Mouse (Mus musculus) forebrain, embryonic 10.5 days (tissue): ENCODE measurements around the gene Shank1. TPM values are rescaled to one million over a fixed set of nuclear protein-coding genes. Genes with fewer than 3 reads are reported as not detected.
"Not testable (repeated sequence)": the region's sequence is repeated elsewhere in the genome, so short reads cannot be mapped to it uniquely, and the experiment has no call there.

Experiments
- DNase-seq: peaks from one replicate; pipeline ENCODE4 v3.0.0-alpha.2; 2017; ENCODE audit warnings: low spot score; ENCODE audit errors: extremely low spot score
- H3K27ac ChIP-seq: fragments of 300-500 bp; sonication (generic); 2 replicates; pipeline ENCODE4 v1.5.1; 2016; ENCODE audit warnings: mild to moderate bottlenecking
- H3K27me3 ChIP-seq: fragments of 300-500 bp; sonication (generic); 2 replicates; pipeline ENCODE4 v1.6.1; 2016; ENCODE audit warnings: mild to moderate bottlenecking; ENCODE audit not compliant: poor library complexity, severe bottlenecking
- H3K36me3 ChIP-seq: fragments of 300-500 bp; sonication (generic); replicated peaks from 2 replicates; pipeline ENCODE4 v1.6.1; 2016; ENCODE audit warnings: mild to moderate bottlenecking, moderate library complexity
- H3K4me1 ChIP-seq: fragments of 300-500 bp; sonication (generic); 2 replicates; pipeline ENCODE4 v1.6.1; 2016
- H3K4me3 ChIP-seq: fragments of 300-500 bp; sonication (generic); 2 replicates; pipeline ENCODE4 v1.5.1; 2016; ENCODE audit warnings: mild to moderate bottlenecking, moderate library complexity
- H3K9me3 ChIP-seq: fragments of 300-500 bp; sonication (generic); 2 replicates; pipeline ENCODE4 v1.6.1; 2016; ENCODE audit warnings: mild to moderate bottlenecking, moderate library complexity
- WGBS: fragments of 180-500 bp; shearing (Covaris S2); methylation state at CpG from one replicate; pipeline ENCODE4 v1.1.7; 2016; 5-methylcytosine and 5-hydroxymethylcytosine counted together
- polyA plus RNA-seq: library from polyadenylated mRNA; unstranded; fragments of >200 nt; fragmentation: Nextera tagmentation; extraction: Ambion mirVana; gene quantifications from 2 replicates; pipeline ENCODE4 v1.2.1, GENCODE M21; 2016

The Shank1 gene
- polyA plus RNA-seq, 1 experiment from 2014 or later, result 1.4 TPM

DNA sequence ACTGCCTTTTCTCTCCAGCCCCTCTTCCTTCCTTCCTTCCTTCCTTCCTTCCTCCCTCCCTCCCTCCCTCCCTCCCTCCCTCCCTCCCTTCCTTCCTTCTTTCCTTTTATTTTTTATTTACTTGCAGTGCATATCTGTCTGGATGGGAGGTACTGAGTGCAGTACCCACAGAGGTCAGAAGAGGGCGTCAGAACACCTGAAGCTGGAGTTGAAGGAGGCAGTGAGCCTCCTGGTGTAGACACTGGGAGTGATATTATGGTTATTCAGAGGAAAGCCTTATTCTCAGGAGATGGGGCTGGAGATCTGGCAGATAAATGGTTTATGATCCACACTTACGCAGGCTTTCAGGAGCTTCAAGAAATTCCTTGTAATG, 32.8 kb upstream of the Shank1 start:
- H3K9me3 ChIP-seq, result no peaks in the 10 kb centered on the region; the same call in 1 of the 2 replicates

GRCm38 (mm10) chr7:44280959-44281358, 29.1 kb upstream of the Shank1 start:
- Histone ChIP-seq H3K9me3 (no peaks in the 10 kb centered on the region; the same call in 1 of the 2 replicates), H3K4me1 (no peaks in the 10 kb centered on the region), H3K4me3 (no peak overlapping the region), H3K27ac (no peak overlapping the region), H3K36me3 (no peaks in the 10 kb centered on the region), H3K27me3 (no peaks in the 10 kb centered on the region)
- no peak for DNase-seq
- WGBS, result 75% methylated on average over 1 of the region's 1 CpGs

More for the DNA sequence above, 32.8 kb upstream of the Shank1 start:
- Histone ChIP-seq H3K4me1 (peaks cover 7% of the 10 kb centered on the region), H3K36me3 (no peaks in the 10 kb centered on the region), H3K27ac (no peak overlapping the region), H3K4me3 (no peak overlapping the region), H3K27me3 (peaks cover 27% of the 10 kb centered on the region)
- DNase-seq, result no peak
- WGBS, result 46% methylated on average over 2 of the region's 2 CpGs

- 83% methylated on average over 7 of the region's 7 CpGs for WGBS
- Histone ChIP-seq H3K4me1 (no peaks in the 10 kb centered on the region), H3K4me3 (no peak overlapping the region), H3K9me3 (no peaks in the 10 kb centered on the region), H3K27ac (no peak overlapping the region), H3K27me3 (no peaks in the 10 kb centered on the region), H3K36me3 (no peaks in the 10 kb centered on the region)
- no peak for DNase-seq
Measured at GRCm38 (mm10) chr7:44281586-44281985, 28.5 kb upstream of the Shank1 start.

GRCm38 (mm10) chr7:44287760-44288159, 22.3 kb upstream of the Shank1 start:
- WGBS, result 72% methylated on average over 7 of the region's 7 CpGs
- Histone ChIP-seq H3K27ac (no peak overlapping the region), H3K27me3 (no peaks in the 10 kb centered on the region), H3K4me3 (no peak overlapping the region), H3K36me3 (no peaks in the 10 kb centered on the region), H3K4me1 (no peaks in the 10 kb centered on the region), H3K9me3 (0 out of 2 replicates have a peak, but pooled peaks cover 4% of the 10 kb centered on the region)
- no peak for DNase-seq

DNA sequence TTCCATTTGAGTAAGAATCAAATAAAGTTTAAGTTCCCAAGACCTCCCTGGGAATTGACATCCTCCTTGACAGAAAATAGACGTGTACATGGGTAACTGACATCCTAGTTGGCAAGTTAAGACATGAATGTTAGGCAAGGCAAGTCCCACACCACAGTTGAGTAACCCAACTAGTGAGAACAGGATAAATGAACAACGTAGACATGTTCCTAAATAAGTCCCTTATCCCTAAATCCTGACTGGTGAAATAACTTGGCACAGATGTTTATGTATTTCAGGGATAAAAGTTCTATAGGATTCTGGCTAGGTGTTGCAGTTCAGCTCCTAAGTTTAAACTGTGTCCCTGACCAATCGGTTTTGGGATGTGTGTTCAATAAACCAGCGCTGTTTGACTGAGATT, 19.1 kb upstream of the Shank1 start:
- Histone ChIP-seq H3K4me3 (no peak overlapping the region), H3K4me1 (no peaks in the 10 kb centered on the region), H3K36me3 (no peaks in the 10 kb centered on the region), H3K27ac (no peak overlapping the region), H3K9me3 (0 out of 2 replicates have a peak, but pooled peaks cover 4% of the 10 kb centered on the region), H3K27me3 (no peaks in the 10 kb centered on the region)
- DNase-seq, result no peak
- 83% methylated on average over 4 of the region's 4 CpGs for WGBS

- H3K27ac ChIP-seq, result no peak overlapping the region
- no peak overlapping the region for H3K4me3 ChIP-seq
- no peaks in the 10 kb centered on the region for H3K36me3 ChIP-seq
- no peaks in the 10 kb centered on the region for H3K4me1 ChIP-seq
- 0 out of 2 replicates have a peak, but pooled peaks cover 5% of the 10 kb centered on the region for H3K9me3 ChIP-seq
- H3K27me3 ChIP-seq, result no peaks in the 10 kb centered on the region
- WGBS, result 49% methylated on average over 4 of the region's 4 CpGs
- no peak for DNase-seq
Measured at GRCm38 (mm10) chr7:44291418-44291817, 18.6 kb upstream of the Shank1 start.

DNA sequence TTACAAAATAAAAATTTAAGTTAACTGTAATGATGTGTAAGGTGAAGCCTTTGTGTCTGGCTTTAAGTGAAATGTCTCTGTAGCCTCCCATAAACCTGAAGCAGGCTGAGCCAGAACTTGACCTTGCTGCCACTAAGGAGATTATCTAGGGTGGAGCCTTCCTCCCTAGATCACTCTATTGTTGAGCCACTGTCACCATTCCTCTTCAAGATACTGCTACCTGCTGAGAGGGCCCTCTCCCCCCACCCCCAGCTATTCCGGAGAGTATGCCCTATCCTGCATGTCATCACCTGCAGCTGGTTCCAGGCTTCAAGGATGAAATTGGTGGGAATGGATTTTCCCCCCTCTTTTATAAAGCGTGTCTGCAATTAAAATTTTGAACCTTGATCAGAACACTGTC, 12.6 kb upstream of the Shank1 start:
- DNase-seq, H3K27ac ChIP-seq, H3K27me3 ChIP-seq, H3K36me3 ChIP-seq, H3K9me3 ChIP-seq, H3K4me1 ChIP-seq, H3K4me3 ChIP-seq: not testable (repeated sequence)
- WGBS, result 85% methylated on average over 2 of the region's 2 CpGs

DNA sequence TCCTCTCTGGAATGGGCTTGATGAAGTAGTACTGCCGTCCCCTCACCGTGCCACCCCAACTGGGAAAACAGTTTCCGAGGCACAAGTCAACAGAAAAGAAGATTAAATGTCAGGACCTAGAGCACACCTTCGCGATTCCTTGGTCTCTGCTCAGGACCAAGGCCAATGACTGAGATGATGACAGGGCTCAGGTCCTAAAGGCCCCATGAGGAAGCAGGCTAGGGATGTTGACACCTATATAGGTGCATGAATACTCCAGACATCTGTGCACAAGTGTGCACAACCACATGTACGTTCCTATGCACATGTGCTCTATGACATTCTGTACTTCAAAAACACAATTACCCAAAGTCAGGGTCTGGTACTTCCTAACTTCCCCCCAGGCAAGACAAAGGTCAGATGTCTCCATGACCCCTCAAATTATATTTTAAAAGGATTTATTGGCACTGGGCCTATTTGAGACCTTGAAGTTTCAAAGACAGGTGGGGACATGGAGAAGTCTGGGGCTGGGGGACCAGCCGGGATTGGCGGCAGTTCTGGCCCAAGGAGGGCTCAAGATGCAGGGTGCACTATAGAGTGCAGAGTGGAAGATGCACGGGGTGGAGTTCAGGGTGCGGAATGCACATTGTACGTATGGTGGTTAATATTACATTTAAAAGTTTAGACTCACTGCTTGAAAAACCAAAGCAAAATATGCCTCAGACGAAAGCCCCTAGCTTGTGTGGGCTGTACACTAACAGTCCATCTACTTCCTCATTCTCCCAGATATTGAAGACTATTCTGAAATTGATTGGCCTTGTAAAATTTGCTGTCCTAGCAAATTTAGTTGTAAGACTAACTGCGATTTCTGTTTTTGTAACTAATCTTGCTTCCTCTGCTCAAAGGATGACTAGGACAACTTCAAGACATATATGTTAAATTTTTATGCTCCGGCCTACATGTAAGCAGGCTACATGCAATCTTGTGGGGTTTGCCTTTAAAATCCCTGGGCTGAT, 6.4 kb upstream of the Shank1 start:
- peaks cover 26% of the 10 kb centered on the region for H3K27me3 ChIP-seq
- H3K9me3 ChIP-seq, result no peaks in the 10 kb centered on the region
- peak overlapping the region; percentile 83 for H3K4me3 ChIP-seq
- H3K27ac ChIP-seq, result peak overlapping the region; percentile 98
- 86% methylated on average over 14 of the region's 14 CpGs for WGBS
- H3K4me1 ChIP-seq, result peaks cover 41% of the 10 kb centered on the region
- H3K36me3 ChIP-seq, result no peaks in the 10 kb centered on the region
- no peak for DNase-seq

DNA sequence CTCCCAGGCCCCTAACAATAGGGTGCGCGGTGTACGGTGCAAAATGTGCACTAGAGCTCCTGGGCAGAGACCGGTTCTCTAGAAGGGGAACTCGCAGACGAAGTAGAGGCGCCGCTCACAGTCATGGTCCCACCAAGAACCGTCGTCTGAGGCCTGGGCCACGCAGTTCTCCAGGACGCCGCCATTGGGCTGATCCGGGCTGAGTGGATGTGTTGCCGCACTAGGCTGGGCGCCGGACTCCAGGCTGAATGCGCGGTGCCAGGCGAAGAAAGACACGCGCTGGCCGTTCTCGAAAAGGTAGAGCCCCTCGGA, 5.6 kb upstream of the Shank1 start:
- H3K27me3 ChIP-seq, result peaks cover 34% of the 10 kb centered on the region
- peaks cover 41% of the 10 kb centered on the region for H3K4me1 ChIP-seq
- WGBS, result under 1% methylated on average over 25 of the region's 25 CpGs
- H3K4me3 ChIP-seq, result peak overlapping the region; percentile 83
- DNase-seq, result no peak
- no peaks in the 10 kb centered on the region for H3K36me3 ChIP-seq
- H3K9me3 ChIP-seq, result no peaks in the 10 kb centered on the region
- H3K27ac ChIP-seq, result peak overlapping the region; percentile 98

DNA sequence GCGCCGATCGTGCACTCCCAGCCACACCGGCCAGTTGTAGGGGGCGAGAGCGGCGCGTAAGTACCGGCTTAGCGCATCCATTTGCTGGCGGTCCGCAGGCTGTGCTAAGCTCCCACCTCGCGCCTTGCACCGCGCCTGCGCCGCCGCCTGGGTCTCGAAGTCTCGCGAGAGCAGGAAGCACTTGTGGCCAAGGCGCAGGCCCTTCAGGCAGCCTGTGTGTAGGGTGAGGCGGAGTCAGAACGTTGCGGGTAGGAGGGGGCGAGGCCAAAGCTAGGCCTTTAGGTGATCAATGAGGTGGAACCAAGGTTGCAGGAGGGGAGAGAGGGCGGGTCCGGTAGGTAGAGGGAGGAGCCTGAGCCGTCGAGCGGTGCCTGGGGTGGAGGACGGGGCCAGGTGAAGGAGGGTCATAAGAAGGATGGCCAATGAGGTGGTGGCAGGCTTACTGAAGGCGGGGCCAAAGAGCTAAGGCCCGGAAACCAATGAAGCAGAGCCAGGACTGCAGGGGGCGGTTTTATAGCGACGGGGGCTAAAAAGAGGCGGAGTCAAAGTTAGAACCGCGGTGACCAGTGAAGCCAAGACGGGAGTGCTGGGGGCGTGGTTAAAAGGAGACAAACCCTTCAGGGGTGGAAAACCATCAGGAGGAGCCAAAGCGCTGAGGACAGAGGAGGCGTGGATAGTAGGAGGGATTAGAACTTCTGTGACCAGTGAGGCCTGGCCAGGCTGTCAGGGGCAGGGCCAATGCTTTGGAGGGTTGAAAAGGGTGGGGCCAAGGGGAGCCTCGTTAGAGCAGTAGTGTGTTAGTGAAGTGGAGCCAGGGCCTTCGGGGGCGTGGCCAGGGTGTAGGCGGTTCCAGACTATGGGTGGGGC, 5.0 kb upstream of the Shank1 start:
- peak; percentile 98 for DNase-seq
- Histone ChIP-seq H3K36me3 (no peaks in the 10 kb centered on the region), H3K4me3 (peak overlapping the region; percentile 83), H3K27me3 (peaks cover 39% of the 10 kb centered on the region), H3K9me3 (no peaks in the 10 kb centered on the region), H3K27ac (peak overlapping the region; percentile 98), H3K4me1 (peaks cover 46% of the 10 kb centered on the region)
- under 1% methylated on average over 49 of the region's 49 CpGs for whole genome bisulfite sequencing

DNA sequence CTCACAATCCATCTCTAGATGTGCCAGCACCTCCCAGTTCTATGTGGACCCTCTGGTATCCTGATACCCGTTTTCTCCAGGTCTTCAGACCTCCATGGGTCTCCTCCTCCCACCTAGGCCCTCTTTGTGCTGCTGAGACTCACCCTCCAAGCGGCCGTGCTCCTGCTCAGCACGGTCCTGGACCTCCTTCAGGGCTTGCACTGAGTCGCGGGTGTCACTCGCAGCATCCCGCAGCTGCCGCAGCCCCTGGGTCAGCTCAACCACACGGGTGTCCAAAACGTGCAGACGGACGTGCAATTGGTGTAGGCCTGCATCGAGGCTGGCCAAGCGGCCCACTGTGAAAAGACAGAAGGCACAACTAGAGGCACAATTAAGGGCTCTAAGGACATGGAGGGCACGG, 4.4 kb upstream of the Shank1 start:
- Histone ChIP-seq H3K27ac (peak overlapping the region; percentile 98), H3K4me1 (peaks cover 52% of the 10 kb centered on the region), H3K4me3 (peak overlapping the region; percentile 83), H3K9me3 (no peaks in the 10 kb centered on the region), H3K36me3 (no peaks in the 10 kb centered on the region), H3K27me3 (peaks cover 46% of the 10 kb centered on the region)
- 5% methylated on average over 16 of the region's 16 CpGs for whole genome bisulfite sequencing
- no peak for DNase-seq

DNA sequence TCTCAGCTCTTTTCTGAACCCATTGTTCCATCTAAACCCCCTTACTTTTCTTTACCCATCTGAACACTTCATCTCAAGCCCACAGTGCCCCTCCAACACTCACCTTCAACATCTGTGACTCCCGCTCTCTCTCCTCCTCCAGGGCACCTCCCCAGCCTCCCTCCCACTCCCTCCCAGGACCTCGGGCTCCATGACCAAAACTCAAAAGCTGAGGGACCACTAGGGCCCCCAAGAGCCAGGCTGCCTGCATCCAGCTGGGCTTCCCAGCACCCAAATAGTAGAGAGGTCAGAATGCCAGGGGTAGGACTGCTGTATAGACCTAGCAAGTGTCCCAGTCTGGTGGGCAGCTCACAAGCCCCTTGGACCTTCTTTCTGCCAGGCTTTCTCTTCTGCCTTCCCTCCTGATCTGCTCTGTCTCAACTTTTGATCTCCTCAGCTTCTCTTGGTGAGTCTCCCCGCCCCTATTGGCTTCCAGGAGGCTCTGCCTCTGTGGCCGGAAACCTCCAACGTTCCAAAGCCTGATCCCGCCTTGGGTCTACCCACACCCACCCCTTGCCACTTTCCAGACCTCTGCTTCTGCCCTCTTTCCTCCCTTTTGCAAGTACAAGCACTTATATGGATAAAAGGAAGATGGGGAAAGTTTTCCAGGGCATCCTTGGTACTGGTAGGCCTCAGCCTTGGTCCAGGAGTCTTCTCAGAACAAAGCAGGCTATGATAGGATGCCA, 3.4 kb upstream of the Shank1 start, which contains the start of gene Clec11a:
Gene Clec11a (minus strand): TSS at position 387 of the 725 bp plus-strand sequence.
- 53% methylated on average over 6 of the region's 6 CpGs for WGBS
- Histone ChIP-seq H3K36me3 (no peaks in the 10 kb centered on the region), H3K4me3 (peak within 1 kb of the TSS; percentile 83), H3K27ac (peak within 1 kb of the TSS; percentile 98), H3K4me1 (peaks cover 62% of the 10 kb centered on the region), H3K27me3 (peaks cover 56% of the 10 kb centered on the region), H3K9me3 (no peaks in the 10 kb centered on the region)
- no peak for DNase-seq
